Mouse (Mus musculus): ENCODE measurements at regions not wholly inside any gene's neighbourhood (a gene's known extent, or its start where the extent isn't known, plus 50 kb on each side); places are given as distances from the start of the nearest gene placed in this dataset.

- TF ChIP-seq POLR2A (IDR thresholded peaks at IDR 0.05; ENCODE audit: borderline replicate concordance, control insufficient read depth, low read depth, low read length) = no peak
- no peak for TF ChIP-seq CTCF (IDR thresholded peaks at IDR 0.05; ENCODE audit: control insufficient read depth, insufficient read depth, low read length)
Observed at GRCm38 (mm10) chr17:79447170-79447569, 92.3 kb upstream of the Cdc42ep3 start.
